Mouse (Mus musculus): ENCODE measurements around the gene Ralgds.
A peak's percentile ranks its signal among the peaks of the same experiment; 100 is the strongest.

Gene Ralgds

DNA sequence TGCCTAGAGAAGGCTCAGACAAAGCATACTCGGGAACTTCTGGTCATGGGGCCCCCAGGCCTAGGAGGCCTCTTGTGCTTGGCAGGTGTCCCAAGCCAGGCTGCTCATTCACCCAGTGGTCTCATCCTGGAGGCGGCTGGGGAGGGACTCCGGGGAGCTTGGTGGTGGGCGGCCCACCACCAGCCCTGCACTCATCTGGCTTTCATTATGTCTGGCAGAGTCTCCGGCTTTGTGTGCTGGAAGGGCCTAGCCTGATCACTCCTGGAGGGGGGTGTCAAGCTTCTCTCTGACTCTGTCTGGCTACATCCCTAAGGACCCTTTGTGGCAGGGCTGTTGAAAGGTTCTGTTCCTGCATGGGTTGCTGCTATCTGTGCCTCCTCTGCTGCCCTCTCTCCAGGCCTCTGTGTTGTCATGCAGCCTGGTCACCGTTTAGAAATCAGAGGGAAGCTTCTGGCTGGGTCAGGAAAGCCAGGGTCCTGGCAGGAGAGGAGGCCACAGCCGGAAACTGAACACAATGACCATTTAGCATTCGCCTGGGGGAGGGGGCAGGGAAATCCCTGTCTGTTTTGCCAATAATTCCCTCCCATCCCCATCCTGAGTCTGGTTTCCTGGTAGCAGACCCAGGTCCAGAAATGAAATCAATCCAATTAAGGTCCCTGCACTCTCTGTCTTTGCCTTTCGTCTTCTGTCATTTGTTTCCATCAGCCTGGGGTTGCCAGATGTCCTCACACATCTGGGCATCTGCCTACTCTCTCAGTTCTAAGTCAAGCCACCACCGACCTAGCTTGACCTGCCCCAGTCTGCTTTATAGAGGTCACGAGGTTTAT, 21.7 kb downstream of the Ralgds start:
- no peak for DNase-seq

DNA sequence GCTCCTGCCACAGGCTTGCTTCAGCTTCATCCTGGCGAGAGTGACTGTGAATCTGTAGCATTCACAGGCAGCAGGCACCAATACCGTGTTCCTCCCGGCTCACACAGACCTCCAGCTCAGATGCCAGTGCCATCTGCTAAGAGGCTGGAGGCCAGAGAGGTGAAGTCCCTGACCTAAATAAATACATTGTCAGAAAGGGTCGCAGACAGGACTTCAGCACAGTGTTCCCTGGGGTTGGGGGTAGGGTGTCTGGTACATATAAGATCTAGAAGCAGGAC, 22.3 kb downstream of the Ralgds start:
- no peak for DNase-seq

DNA sequence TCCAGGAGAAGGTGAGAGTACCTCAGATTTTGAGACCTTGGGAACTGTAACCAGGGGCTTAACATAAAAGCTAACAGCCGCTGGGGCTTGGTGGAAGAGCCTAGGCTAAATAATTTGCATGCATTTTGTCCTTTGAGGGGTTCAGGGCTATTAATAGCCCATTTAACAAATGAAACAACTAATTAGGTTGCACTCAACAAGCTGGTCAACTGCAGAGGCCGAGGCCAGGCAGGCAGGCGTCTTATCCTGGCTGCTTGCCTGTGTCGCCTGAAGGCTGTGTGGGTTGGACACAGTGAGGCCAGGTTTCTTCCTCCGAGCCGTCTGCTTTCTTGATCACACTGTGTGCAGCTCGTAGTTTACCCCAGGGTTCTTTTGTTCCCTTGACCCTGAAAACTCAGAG, 22.7 kb downstream of the Ralgds start:
- no peak for DNase-seq

DNA sequence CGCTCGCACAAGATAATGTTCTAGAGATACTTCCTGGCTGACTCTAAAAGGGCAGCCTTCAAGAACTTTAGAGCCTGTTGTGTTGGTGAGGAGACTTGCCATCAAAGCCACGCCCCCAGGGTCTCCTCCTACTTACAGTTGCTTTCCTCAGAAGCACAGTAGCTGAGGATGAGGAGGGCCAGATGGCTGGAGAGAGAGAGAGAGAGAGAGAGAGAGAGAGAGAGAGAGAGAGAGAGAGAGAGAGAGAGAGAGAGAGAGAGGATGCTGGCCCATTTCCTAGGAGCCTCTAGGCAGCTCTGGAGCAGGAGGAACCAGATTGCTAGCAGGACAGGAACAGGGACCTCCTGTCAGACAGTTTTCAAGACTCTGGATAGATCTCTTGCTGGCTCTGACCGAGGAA, 23.2 kb downstream of the Ralgds start:
- no peak for DNase-seq

DNA sequence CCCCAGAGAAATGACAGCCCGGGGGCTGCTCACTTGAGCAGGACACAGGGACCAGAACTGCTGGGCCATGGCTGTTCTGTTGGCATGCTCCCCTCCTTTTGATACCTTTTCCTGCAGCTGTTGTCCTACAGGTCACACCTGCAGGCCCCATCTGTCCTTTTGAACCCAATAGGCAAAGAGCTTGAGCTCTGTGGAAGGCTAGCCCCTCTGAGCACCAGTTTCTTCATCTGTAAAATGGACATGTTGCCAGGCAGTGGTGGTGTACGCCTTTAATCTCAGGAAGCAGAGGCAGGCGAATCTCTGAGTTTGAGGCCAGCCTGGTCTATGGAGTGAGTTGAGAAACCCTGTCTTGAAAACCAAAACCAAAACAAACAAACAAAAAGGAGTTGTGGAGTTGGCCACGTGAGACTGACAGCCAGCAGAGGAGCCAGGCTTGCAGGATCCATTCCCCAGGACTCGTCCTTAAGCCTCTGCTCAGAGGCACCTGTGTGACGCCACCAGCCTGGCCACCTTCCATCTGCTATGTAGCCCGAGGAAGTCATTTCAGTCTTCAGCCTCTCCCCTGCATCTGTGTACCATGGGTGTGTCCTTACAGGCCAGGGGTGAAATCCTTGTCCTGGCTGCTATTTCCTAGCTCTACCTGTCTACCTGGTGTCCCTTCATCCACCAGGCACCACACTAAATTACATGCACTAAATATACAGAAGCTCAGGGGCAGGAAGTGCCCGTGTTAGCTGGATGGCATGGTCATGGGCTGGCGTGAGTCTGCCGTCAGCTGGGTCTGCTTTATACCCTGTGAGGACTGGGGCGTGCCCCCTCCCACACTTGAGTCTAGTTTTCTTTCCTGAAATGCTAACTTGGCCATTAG, 24.1 kb downstream of the Ralgds start:
- DNase-seq = no peak

DNA sequence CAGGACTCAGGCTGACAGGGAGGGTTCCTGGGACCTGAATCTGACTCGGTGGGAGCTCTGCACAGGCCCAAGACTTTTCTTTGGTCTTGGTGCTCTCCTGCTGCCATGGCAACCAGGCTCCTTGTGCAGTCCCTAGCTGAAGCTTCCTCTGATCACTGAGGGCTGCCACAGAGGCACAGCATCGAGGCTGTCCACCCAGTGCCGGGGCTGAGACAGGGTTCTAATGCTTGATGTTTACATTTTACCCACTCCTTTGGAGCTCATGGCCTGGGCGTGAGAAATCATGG, 24.7 kb downstream of the Ralgds start:
- DNase-seq = no peak

DNA sequence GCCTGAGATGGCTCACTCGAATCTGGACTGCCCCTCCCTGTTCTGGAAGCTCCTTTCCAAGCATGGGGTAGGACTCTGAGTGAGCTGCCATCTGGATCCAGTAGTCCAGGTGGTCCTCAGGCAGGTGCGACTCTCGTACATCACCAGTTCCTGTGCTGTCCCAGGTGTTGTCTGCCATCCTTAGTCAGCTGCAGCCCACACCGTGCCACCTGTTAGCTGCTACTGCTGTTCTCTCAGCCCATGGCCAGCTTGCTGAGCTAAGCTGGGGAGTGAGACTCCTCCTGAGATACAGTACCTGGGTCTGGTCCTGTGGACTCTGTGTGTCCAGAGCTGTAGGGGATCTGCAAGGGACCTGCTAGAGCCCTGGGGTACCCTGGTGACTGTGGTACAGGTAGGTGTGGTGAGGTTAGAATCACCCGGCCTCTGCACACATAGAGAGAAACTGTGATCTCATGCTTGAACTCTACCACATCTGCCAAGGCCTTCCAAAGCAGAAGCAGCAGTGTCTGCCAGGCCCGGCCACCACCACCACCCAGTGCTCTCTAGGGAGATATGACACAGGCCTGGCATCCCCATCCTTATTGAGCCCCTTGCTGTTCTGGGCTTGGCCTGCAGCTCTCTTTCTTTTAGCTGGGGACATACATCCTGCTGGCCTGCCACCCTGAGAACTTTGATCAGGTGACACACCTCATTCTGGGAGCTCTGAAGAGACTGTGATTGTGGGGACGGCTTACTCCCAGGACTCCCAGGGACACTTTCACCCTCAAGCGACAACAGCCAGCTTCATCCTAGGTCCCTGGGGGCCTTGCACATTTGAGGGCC, 25.3 kb downstream of the Ralgds start:
- no peak for DNase-seq

DNA sequence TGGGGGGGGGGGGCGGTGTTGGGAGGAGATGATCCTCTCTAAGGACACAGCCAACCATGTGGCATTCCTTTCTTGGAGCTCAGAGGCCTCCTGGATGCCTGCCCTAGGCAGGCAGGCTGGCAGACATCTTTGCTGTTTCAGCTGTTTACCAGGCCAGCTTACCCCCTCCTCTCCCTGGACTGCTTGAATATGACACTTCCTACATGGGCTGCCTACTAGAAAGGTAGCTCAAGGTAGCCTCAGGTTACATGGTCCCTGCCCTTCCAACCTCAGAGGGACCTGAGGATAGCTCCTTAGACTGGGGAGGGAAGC, 25.8 kb downstream of the Ralgds start:
- DNase-seq = no peak

DNA sequence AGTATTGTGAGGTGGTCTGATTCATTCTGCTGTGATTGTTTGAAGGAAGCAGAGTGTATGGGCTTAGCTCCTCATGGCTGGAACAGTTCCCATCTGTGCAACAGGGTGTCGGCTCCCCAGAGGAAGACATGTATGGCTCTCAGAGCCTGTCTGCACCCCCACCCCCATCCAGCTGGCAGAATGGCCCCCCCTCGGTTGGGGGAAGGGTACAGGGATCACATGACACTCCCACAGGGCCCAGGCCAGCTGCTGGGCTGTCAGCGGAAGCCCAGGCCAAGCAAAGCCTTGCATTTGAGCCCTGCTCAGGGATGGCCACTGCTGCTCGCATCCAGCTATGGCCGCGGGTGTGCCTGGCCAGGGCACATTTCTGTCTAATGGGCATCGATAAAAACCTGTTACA, 26.3 kb downstream of the Ralgds start:
- DNase-seq = peak; percentile 72

DNA sequence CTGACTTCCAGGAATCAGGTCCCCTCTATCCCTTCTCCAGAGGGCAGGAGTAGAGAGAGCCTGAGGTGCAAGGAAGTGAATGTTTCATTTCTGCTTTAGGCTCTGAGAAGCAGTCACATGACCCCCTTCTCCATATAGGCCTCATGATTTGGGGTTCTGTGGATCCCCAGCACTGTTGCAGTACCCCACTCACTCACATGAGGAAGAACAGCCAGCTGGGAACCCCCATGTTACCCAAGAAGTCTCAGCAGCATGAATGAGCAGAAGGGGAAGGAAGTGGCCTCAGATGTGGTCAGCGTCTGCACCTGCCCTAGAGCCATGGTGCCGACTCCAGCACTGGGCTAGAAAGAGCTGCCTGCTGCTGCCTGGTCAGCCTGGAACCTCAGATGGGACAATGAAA, 27.0 kb downstream of the Ralgds start:
- DNase-seq = no peak

DNA sequence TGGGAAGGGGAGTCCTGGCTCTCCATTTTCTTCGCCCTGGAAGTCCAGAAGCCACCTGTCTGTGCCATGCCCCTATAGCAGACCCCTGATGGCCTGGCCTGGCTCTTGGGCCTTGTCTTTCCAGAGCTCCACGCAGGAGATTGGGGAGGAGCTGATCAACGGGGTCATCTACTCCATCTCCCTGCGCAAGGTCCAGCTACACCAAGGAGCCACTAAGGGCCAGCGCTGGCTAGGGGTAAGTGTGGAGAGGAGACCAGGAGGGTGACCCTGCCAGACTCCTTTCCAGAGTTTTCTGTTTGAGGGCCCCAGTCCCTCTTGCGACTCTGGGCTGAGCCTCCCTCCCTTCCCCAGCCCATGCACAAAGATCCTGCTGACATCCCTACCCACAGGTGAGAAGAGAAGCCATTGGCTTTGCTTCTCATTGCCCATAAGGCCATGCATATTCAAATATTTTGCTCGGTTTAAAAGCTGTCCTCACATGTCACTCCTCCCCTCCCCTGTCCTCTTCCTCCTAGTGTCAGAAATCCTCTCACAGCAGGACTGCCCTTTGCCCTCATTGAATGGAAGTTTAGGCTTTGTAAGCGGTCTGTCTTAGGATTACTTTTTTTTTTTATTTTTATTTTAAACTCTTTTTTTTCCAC, 27.8 kb downstream of the Ralgds start:
- DNase-seq = no peak

DNA sequence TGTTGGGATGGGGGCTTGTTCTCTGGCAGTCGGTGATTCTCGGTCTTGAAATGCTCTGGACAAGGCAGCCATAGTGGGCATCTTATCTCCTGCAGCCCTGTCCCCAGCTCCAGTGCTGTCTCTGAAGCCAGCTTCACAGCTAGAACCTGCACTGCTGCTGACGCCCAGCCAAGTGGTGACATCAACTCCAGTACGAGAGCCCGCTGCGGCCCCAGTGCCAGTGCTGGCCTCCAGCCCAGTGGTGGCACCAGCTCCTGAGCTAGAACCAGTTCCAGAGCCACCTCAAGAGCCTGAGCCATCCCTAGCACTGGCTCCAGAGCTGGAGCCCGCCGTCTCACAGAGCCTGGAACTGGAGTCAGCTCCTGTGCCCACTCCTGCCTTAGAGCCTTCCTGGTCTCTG, 31.0 kb downstream of the Ralgds start:
- DNase-seq = peak; percentile 61

DNA sequence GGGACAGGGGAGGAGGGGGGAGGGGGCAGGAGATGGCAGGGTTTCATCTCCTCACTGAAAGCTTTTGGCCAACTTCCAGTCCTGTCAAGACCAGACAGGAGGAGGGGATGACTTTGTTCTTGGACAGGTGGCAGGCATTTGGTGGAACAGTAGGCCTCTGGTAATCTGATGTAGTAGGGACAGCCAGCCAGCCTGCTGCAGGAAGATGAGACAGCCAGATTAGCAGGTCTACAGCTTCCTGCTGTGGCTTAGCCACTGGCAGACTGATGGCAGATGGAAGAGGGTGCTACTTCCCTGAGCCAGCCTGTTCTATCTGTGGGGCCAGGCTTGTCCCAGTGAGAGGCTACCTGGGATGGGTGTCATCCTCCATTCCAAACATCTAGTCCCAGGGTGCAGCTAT, 33.1 kb downstream of the Ralgds start:
- DNase-seq = no peak

DNA sequence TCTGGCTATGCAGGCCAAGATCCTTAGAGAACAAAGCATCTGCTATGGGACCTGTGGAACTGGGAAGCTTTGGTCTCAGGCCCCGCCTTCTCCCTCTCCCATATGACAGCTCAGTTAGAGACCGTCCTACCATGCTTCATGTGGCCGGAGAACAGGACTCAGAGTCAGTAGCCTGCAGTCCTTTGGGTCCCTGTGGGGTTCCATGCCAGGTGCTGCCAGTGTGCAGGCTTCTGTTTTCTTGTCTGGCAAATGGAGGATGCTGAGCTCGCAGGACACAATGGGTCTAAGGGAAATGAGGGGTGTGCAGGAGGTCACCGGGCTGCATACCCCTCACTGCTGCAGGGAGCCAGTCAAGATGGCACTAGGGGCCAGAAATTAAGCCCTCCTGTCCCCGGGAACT, 33.6 kb downstream of the Ralgds start:
- DNase-seq = no peak

DNA sequence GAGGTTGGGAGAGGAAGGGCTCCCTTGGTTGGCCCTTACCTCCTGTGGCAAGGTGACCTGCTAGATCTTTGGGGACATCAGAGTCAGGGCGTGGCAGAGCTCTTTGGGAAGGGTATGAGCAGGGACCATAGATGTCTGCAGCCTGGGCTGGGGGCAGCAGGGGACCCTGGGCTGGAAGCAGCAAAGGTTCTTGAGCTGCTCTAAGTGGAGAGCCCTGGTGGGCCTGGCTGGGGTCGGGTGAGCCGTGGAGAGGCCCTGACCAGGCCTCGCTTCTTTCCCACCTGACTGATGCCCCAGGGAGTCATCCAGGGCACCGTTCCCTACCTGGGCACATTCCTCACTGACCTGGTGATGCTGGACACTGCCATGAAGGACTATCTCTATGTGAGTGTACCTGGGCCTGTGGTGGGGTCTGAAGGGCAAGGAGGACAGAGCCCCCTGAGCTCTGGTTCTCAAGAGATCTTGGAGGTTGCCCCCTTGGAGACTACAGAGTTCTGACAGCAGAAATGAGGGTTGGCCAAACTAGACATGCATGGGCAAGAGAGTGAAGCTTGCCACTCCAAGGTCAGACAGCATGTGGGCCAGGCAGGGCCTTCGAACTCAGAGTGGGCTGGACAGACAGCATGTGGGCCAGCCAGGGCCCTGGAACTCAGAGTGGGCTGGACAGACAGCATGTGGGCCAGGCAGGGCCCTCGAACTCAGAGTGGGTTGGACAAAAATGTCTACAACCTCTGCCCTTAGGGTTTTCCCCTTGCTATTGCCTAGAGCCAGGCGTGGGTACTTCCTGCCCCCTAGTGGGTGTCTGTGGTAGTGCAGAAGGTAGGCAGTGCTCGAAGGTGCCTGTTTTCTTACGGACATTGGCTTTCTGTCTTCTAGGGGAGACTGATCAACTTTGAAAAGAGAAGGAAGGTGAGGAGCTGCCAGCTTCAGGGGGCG, 34.6 kb downstream of the Ralgds start:
- peak; percentile 83 for DNase-seq

DNA sequence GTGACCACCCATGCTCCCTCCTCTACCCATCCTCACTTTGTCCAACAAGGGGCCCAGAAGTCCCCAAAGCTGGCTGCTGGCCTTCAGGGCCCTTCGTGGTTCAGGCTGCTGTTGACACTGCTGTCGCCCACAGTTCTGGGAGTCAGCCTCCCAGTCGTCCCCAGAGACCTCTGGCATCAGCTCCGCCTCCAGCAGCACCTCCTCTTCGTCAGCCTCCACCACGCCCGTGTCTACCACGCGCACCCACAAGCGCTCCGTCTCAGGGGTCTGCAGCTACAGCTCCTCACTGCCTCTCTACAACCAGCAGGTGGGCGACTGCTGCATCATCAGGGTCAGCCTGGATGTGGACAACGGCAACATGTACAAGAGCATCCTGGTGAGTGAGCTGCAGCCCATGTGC, 36.2 kb downstream of the Ralgds start:
- no peak for DNase-seq

DNA sequence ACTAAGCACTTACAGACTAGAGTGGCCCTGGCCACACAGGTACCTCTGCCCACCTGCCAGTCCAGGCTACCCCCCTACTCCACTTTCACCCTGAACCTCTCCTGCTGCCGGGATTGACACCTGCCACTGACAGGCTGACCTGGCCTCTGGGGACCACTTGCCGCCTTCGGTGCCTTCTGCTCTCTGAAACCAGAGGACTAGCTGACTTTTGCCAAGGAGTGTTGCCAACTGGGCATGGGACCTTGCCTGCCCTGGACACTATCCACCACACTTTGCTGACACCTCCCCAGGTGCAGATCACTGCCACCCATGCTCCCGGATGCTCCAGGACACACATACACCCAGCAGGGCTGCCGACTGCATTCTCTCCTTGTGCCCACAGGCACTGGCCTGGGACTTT, 39.4 kb downstream of the Ralgds start:
- no peak for DNase-seq

DNA sequence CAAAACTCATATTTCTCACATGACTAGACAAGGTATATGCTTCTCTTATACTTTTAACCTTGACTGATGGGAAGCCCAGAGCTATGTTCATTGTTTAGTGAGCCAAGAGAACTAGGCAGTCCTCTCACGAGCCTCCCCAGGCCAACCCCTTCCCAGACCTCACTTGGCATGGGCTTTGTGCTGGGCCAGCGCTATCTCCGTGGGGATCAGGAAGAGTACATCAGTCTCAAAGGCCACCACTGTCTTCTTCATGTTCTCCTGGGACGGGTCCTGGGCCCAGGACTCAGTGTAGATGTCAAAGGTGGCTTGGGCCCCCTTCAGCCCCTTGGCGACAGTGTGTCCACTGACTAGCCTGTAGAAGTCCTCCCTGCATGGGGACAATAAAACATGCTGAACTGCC, 44.5 kb downstream of the Ralgds start:
- DNase-seq = no peak

DNA sequence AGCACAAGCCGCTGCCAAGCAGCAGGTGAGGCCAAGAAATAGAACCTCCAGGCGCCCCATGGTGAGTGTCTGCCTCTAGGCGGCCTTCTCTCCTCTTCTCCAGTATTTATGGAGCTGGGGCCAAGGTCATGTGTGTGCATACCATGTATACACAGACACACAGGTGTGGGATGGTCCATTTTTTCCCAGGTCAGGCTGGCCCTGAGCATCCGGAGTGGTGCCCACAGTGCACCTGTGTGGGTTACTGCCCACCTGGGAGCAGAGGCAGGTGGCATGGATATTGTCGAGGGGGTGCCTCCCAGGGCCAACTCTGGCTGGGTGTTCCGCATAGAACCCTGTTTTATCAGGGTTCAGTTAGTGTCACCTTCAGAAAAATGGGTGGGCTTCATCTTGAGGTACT, 50.4 kb downstream of the Ralgds start, which contains the start of gene Cel:
Gene Cel, minus strand, starts transcription at position 101 of the 400 bp plus-strand sequence.
- DNase-seq = no peak

DNA sequence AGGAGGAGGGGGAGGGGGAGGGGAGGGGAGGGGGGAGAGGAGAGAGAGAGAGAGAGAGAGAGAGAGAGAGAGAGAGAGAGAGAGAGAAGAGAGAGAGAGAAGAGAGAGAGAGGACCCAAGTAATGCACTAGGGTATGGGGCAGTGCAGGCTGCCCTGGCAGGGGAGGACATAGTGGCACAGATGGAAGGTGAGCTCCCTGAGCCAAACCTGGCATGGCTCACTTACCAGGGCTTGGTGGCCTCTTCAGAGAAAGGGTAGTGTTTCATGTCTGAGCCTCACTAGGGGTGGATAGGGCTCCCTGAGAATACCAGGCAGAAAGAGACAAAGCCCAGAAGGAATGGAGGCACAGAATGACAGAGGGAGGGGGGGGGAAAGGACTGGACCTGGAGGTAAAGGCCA, 50.9 kb downstream of the Ralgds start:
- DNase-seq = no peak

DNA sequence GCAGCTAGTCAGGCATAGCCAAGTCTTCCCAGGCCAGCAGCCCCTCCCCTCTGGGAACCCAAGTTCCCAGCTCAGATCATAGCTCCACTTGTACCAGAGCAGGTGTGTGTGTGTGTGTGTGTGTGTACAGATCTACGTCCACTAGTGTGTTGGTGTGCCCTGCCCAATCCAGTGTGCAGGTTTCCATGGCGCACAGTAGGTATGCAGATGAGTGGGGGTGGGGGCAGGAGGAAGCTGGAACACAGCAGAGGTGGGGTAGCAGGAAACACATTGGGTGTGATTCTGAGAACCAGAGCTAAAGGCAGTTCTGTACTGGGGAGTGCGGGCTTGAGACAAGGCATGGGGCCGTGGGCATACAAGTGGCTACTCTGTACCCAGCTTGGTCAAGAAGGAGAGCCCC, 51.5 kb downstream of the Ralgds start:
- DNase-seq = no peak

DNA sequence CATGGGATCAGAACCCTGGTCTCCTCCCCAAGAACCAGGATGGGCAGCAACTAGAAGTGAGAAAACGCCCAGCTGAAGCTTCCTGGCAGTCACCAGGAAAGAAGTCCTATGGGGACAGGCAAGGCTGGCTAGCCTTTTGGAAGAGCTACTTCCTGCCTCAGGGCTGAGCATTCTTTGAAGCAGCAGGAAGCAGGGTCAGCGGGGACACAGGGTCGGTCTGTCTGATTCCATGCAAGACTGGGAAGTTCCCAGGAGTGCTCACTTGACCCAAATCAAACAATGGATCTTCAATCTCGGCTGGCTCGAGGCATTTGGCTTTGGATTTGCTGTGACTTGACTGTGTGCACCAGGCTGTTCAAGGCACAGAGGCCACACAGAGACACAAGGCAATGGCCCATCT, 53.6 kb downstream of the Ralgds start:
- no peak for DNase-seq
